Mouse (Mus musculus): ENCODE data around the gene Xpnpep1.

GRCm38 (mm10) chr19:53029045-53029444 lies 11.0 kb downstream of the Xpnpep1 start:
- TF ChIP-seq CTCF (IDR thresholded peaks at IDR 0.05; ENCODE audit: control insufficient read depth, insufficient read depth, low read length) = no peak
- no peak for TF ChIP-seq POLR2A (IDR thresholded peaks at IDR 0.05; ENCODE audit: borderline replicate concordance, control insufficient read depth, low read depth, low read length)

Data from bone marrow, adult 2 months (tissue).